Mouse (Mus musculus): Measurements from ENCODE around the gene Crnkl1. TPM values are rescaled to one million over a fixed set of nuclear protein-coding genes. Genes with fewer than 3 reads are reported as not detected.
A peak's percentile ranks its signal among the peaks of the same experiment; 100 is the strongest.
"Not testable (repeated sequence)": the region's sequence is repeated elsewhere in the genome, so short reads cannot be mapped to it uniquely, and the experiment has no call there.

Gene Crnkl1
- polyA plus RNA-seq, 1 experiment from 2014 or later = 23.5 TPM

DNA sequence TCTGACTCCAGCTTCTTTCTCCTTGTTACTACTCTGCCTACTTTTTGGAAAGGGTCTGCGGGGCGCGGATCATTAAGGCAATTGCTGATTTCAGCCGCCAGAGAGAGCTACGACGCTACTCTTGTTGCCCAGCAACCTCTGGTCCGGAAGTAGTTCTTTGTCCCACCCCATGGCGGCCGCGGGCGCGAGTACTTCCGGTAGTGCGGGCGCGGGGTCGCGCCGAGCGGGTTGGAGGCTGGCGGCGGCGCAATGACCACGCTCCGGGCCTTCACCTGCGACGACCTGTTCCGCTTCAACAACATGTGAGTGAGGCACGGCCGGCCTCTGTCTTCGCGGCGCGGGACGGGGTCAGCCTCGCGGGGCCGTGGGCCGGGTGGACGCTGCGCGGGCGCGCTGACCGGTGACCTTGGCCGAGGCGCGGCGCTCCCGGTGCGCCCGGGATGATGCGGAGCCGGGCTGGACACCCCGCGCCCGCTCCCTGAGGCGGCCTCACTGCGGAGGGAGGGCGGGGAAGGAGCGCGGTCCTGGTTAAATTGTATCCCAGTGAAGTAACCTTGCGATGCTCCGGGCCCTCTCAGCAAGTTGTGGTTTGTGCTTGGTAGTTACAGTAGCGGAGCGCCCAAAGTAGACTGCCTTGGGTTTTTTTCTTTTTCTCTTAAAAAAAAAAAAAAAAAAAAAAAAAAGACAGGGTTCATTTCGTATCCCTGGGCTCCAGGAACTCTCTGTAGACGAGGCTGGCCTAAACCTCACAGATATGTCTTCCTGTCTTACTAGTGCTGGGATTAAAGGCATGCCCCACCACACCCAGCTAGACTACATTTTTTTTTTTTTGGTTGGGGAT, 31.5 kb downstream of the Crnkl1 start:
- peak; percentile 92 for ATAC-seq (replicated peaks; ENCODE audit: insufficient number of reproducible peaks, low FRiP score, low TSS enrichment)
- peak overlapping the region; percentile 97 for H3K9ac ChIP-seq (ENCODE audit: low read depth, low read length)
- peak overlapping the region; percentile 85 for H3K4me2 ChIP-seq
- no peaks in the 10 kb centered on the region; the same call in 1 of the 2 replicates for H3K36me3 ChIP-seq (ENCODE audit: control insufficient read depth, insufficient read depth, low read length)
- H3K9me3 ChIP-seq (replicated peaks; ENCODE audit: control insufficient read depth, low read length) = no peaks in the 10 kb centered on the region
- WGBS (ENCODE audit: insufficient replicate concordance) = under 1% methylated on average over 66 of the region's 68 CpGs
- H3K4me1 ChIP-seq (ENCODE audit: control insufficient read depth, insufficient read depth, low read length) = peaks cover 14% of the 10 kb centered on the region
- peak overlapping the region; percentile 98 for H3K4me3 ChIP-seq (ENCODE audit: low read depth, low read length)
- peak overlapping the region; percentile 88 for H3K27ac ChIP-seq (ENCODE audit: low read depth, low read length)
- no peaks in the 10 kb centered on the region for H3K27me3 ChIP-seq (ENCODE audit: control insufficient read depth, insufficient read depth, low read length)

DNA sequence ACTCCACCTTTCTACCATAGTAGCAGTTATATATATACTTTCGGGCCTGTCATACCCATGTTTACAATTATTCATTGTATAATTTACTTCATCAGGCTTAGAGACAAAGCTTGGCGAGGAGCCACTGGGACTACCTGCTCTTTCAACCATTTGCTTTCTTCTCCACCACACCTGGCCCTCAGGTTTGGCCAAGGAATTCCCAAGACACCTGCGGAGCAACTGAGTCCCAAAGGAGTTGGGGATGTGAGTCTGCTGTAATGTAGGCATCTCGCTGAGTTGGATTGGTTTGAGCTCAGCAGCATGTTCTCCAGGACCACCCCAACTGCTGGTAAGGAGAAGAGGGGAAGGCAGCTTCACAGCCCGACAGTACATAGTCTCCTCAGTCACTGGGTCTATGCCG, 33.0 kb downstream of the Crnkl1 start, which contains the start of gene Naa20:
TSS of gene Naa20 (plus strand) at position 239 of the 400 bp plus-strand sequence.
- Histone ChIP-seq H3K9me3 (replicated peaks; ENCODE audit: control insufficient read depth, low read length) (no peaks in the 10 kb centered on the region), H3K36me3 (ENCODE audit: control insufficient read depth, insufficient read depth, low read length) (no peaks in the 10 kb centered on the region; the same call in 1 of the 2 replicates), H3K27ac (ENCODE audit: low read depth, low read length) (no peak within 1 kb of the TSS), H3K9ac (ENCODE audit: low read depth, low read length) (no peak within 1 kb of the TSS; the same call in 1 of the 2 replicates), H3K4me1 (ENCODE audit: control insufficient read depth, insufficient read depth, low read length) (peaks cover 14% of the 10 kb centered on the region), H3K4me3 (ENCODE audit: low read depth, low read length) (peak within 1 kb of the TSS; percentile 98), H3K4me2 (peak within 1 kb of the TSS; percentile 85), H3K27me3 (ENCODE audit: control insufficient read depth, insufficient read depth, low read length) (no peaks in the 10 kb centered on the region)
- WGBS (ENCODE audit: insufficient replicate concordance) = 78% methylated on average over 6 of the region's 6 CpGs
- ATAC-seq (replicated peaks; ENCODE audit: insufficient number of reproducible peaks, low FRiP score, low TSS enrichment) = no peak

DNA sequence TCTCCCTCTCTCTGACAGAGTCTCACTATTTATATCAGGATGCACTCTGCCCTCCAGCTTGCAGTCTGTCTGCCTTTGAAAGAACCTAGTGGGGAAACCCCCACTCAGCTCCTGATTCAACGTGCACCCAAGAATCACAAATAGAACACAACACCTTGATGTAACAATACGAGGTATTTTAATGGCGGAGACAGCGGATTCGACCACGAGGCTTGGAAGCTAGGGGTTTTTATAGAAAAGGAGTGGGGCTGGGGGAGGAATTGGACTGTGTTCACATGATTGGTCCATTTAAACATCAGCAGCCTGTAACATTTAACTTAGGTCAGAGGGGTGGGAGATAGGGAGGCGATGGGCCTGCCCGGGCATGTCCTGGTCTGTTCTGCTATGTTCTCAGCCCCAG, 34.5 kb downstream of the Crnkl1 start:
- H3K4me1 ChIP-seq (ENCODE audit: control insufficient read depth, insufficient read depth, low read length) = peaks cover 10% of the 10 kb centered on the region
- not testable (repeated sequence) for H3K27ac ChIP-seq (ENCODE audit: low read depth, low read length); H3K27me3 ChIP-seq (ENCODE audit: control insufficient read depth, insufficient read depth, low read length); H3K9ac ChIP-seq (ENCODE audit: low read depth, low read length); H3K36me3 ChIP-seq (ENCODE audit: control insufficient read depth, insufficient read depth, low read length); H3K4me2 ChIP-seq; H3K9me3 ChIP-seq (replicated peaks; ENCODE audit: control insufficient read depth, low read length); ATAC-seq (replicated peaks; ENCODE audit: insufficient number of reproducible peaks, low FRiP score, low TSS enrichment); H3K4me3 ChIP-seq (ENCODE audit: low read depth, low read length)
- WGBS (ENCODE audit: insufficient replicate concordance) = 69% methylated on average over 8 of the region's 8 CpGs

DNA sequence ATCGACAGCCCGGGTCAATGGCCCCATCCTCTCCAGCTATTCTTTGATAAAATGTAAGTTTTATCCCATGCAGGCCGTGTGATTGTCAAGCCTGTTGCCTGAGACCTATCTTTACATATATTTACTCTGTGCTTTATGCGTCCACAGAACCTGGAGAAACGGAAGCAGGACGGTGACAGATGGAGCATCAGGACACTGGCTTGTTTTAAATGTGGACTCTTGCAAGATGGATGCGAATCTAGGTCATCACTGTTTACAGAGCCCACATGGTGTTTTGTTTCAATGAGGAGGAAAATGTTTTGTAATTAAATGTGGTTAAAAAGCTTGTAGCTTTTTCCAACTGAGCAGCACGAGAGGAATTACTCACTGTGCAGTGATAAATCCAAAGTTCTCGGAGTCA, 36.7 kb downstream of the Crnkl1 start:
- Histone ChIP-seq H3K27me3 (ENCODE audit: control insufficient read depth, insufficient read depth, low read length) (no peaks in the 10 kb centered on the region), H3K36me3 (ENCODE audit: control insufficient read depth, insufficient read depth, low read length) (no peaks in the 10 kb centered on the region), H3K4me1 (ENCODE audit: control insufficient read depth, insufficient read depth, low read length) (no peaks in the 10 kb centered on the region), H3K9me3 (replicated peaks; ENCODE audit: control insufficient read depth, low read length) (no peaks in the 10 kb centered on the region), H3K4me3 (ENCODE audit: low read depth, low read length) (no peak overlapping the region), H3K27ac (ENCODE audit: low read depth, low read length) (no peak overlapping the region), H3K9ac (ENCODE audit: low read depth, low read length) (no peak overlapping the region), H3K4me2 (no peak overlapping the region)
- ATAC-seq (replicated peaks; ENCODE audit: insufficient number of reproducible peaks, low FRiP score, low TSS enrichment) = no peak
- WGBS (ENCODE audit: insufficient replicate concordance) = 77% methylated on average over 9 of the region's 9 CpGs

DNA sequence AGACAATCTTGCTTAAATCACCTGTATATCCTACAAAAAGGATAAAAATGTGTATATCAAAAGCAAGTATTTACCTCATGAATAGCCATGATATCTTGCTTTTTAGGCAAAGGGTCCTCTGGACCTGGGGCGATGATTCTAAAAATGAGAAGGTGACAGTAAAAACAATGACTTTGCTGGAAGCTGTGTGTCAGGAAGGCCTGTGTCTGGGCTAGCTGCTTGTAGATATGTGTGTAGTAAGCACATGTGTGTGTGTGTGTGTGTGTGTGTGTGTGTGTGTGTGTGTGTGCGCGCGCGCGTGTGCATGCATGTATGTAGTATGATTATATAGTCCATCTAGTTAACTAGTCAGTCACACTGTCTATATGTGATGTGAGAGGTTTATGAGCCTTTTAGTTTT, 41.1 kb downstream of the Crnkl1 start:
- no peaks in the 10 kb centered on the region for H3K36me3 ChIP-seq (ENCODE audit: control insufficient read depth, insufficient read depth, low read length)
- no peaks in the 10 kb centered on the region for H3K27me3 ChIP-seq (ENCODE audit: control insufficient read depth, insufficient read depth, low read length)
- H3K4me3 ChIP-seq (ENCODE audit: low read depth, low read length) = no peak overlapping the region
- peaks cover 9% of the 10 kb centered on the region for H3K4me1 ChIP-seq (ENCODE audit: control insufficient read depth, insufficient read depth, low read length)
- no peak for ATAC-seq (replicated peaks; ENCODE audit: insufficient number of reproducible peaks, low FRiP score, low TSS enrichment)
- H3K27ac ChIP-seq (ENCODE audit: low read depth, low read length) = no peak overlapping the region
- WGBS (ENCODE audit: insufficient replicate concordance) = 97% methylated on average over 6 of the region's 6 CpGs
- no peak overlapping the region for H3K9ac ChIP-seq (ENCODE audit: low read depth, low read length)
- no peaks in the 10 kb centered on the region for H3K9me3 ChIP-seq (replicated peaks; ENCODE audit: control insufficient read depth, low read length)
- H3K4me2 ChIP-seq = no peak overlapping the region

DNA sequence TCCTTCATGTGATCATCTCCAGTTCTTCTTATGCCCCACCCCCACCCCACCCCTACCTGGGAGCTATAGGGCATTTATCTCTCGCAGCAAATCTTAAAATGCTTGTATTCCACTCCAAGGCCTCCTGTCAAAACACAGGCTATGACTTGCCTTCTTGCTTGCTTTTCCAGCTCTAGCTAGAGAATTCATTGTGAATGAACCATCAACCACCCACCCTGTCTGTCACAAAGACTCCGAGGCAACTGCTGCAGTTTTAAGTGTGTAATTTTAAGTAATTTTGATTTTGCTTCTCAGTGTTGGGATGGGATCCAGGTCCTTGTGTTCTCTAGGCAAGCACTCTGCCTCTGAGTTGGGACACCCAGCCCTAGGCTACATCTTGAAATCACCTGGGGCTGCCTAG, 44.2 kb downstream of the Crnkl1 start:
- 86% methylated on average over 2 of the region's 2 CpGs for WGBS (ENCODE audit: insufficient replicate concordance)
- peaks cover 22% of the 10 kb centered on the region for H3K4me1 ChIP-seq (ENCODE audit: control insufficient read depth, insufficient read depth, low read length)
- ATAC-seq (replicated peaks; ENCODE audit: insufficient number of reproducible peaks, low FRiP score, low TSS enrichment) = no peak
- H3K4me3 ChIP-seq (ENCODE audit: low read depth, low read length) = no peak overlapping the region
- no peak overlapping the region for H3K27ac ChIP-seq (ENCODE audit: low read depth, low read length)
- H3K9me3 ChIP-seq (replicated peaks; ENCODE audit: control insufficient read depth, low read length) = no peaks in the 10 kb centered on the region
- no peak overlapping the region for H3K9ac ChIP-seq (ENCODE audit: low read depth, low read length)
- H3K27me3 ChIP-seq (ENCODE audit: control insufficient read depth, insufficient read depth, low read length) = no peaks in the 10 kb centered on the region
- no peak overlapping the region for H3K4me2 ChIP-seq
- H3K36me3 ChIP-seq (ENCODE audit: control insufficient read depth, insufficient read depth, low read length) = 0 out of 2 replicates have a peak, but pooled peaks cover 3% of the 10 kb centered on the region

DNA sequence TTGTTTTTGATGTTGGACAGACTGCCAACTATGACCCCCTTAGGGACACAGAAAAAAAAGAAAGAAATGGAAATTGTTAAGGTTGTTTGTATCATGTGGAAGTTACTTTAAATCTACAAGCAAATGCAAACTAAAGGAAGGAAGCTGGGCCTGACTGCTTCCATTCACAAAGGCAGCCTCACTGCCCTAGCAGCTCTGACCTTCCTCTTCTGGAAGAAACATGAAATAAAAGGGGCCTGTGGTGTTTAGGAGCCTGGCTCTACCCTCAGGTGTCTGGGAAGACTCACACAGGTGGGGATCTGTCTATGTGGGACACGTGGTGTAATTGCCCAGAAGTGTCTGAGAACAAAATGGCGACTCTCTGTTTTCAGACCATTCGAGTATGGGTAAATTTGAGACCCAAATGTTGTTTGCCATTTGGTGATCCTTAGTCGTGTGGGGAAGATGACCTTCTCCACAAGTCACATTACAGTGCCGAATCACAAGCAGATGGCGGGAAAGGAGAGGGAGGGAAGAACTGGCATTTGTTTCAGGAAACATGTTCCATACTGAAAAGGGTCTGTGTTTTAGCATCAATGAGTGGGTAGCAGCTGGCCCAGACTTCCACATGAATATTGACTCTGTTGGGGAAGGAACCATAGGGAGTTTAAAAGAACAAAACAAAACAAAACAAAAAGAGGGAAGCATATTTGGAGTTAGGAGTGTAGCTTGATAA, 45.9 kb downstream of the Crnkl1 start:
- Histone ChIP-seq H3K27me3 (ENCODE audit: control insufficient read depth, insufficient read depth, low read length) (no peaks in the 10 kb centered on the region), H3K27ac (ENCODE audit: low read depth, low read length) (peak overlapping the region; percentile 95), H3K9ac (ENCODE audit: low read depth, low read length) (no peak overlapping the region), H3K4me3 (ENCODE audit: low read depth, low read length) (no peak overlapping the region), H3K4me2 (no peak overlapping the region; the same call in 1 of the 2 replicates), H3K4me1 (ENCODE audit: control insufficient read depth, insufficient read depth, low read length) (peaks cover 36% of the 10 kb centered on the region), H3K9me3 (replicated peaks; ENCODE audit: control insufficient read depth, low read length) (no peaks in the 10 kb centered on the region), H3K36me3 (ENCODE audit: control insufficient read depth, insufficient read depth, low read length) (0 out of 2 replicates have a peak, but pooled peaks cover 3% of the 10 kb centered on the region)
- WGBS (ENCODE audit: insufficient replicate concordance) = 62% methylated on average over 6 of the region's 6 CpGs
- ATAC-seq (replicated peaks; ENCODE audit: insufficient number of reproducible peaks, low FRiP score, low TSS enrichment) = no peak; the same call in 1 of the 2 replicates

DNA sequence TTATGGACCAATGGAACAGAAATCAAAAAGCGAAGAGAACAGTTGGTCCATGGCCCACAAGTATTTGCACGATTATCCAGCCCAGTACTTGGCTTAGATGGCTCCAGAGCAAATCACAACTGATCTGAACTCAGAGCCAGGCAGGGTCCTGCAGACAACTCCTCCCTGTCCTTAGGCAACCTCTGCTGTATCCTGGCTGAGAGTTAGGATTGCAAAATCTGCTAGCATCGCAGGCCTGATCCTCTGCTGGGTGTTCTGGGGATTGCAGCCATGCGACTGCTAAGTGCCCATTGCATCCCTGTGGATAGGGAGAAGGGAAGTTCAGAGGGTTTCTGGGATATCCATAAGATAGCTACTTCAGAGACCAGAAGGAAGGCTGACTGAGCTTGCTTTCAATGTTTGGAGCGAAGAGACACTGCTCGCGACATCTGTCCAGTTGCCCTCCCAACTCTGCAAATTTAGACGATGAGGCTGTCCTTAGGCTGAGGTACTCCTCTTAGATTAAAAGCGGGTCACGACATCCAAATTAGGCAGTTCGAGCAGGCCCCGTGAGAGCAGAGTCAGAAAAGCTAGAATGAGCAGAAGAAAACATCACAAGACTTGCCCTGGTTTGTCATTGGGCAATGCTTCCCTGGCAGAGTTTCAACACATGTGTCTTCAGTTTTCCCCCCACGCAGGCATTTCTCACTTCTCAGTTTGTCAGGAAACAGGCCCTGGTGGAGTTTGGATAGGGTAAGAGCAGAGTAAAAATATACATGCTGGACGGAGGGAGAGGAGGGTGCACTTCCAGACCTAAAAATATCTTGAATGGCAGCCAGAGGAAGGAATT, 46.7 kb downstream of the Crnkl1 start:
- no peaks in the 10 kb centered on the region for H3K27me3 ChIP-seq (ENCODE audit: control insufficient read depth, insufficient read depth, low read length)
- peak; percentile 57 for ATAC-seq (replicated peaks; ENCODE audit: insufficient number of reproducible peaks, low FRiP score, low TSS enrichment)
- H3K4me3 ChIP-seq (ENCODE audit: low read depth, low read length) = no peak overlapping the region
- H3K4me2 ChIP-seq = peak overlapping the region; percentile 25
- no peak overlapping the region for H3K9ac ChIP-seq (ENCODE audit: low read depth, low read length)
- 0 out of 2 replicates have a peak, but pooled peaks cover 3% of the 10 kb centered on the region for H3K36me3 ChIP-seq (ENCODE audit: control insufficient read depth, insufficient read depth, low read length)
- H3K4me1 ChIP-seq (ENCODE audit: control insufficient read depth, insufficient read depth, low read length) = peaks cover 36% of the 10 kb centered on the region
- peak overlapping the region; percentile 95 for H3K27ac ChIP-seq (ENCODE audit: low read depth, low read length)
- 29% methylated on average over 14 of the region's 14 CpGs for WGBS (ENCODE audit: insufficient replicate concordance)
- no peaks in the 10 kb centered on the region for H3K9me3 ChIP-seq (replicated peaks; ENCODE audit: control insufficient read depth, low read length)
